Mouse (Mus musculus) cerebellum, postnatal 25 days (tissue): ENCODE results near the gene Olfr559.

Source experiments
- DNase-seq, 2 experiments: peaks; one replicate each; pipeline ENCODE4 v3.0.0; 2021; ENCODE audit warnings: mixed read lengths in 2 of 2

Olfr559 gene

GRCm38 (mm10) chr7:102727391-102727790, at the start of gene Olfr559:
TSS of gene Olfr559 (minus strand) at chr7:102727491.
- DNase-seq: no peak

DNA sequence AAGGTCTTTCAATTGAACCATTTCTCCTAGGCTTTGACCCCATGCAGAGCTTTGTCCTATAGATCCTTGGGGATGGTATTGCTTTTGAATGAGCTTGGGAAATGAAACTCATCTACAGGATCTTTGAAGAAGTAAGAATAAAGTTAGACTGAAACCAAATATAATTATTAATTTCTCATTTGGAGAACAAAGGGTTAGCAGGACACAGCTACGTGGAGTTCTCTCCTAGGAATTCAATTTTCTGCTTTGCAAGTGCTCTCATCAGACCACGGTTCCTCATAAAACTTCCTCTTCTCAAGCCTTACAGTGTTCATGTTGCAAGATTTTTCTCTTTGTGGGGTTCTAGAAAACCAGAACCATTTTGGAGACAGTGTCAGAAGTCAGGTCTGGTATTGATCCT, 43.6 kb upstream of the Olfr559 start, which contains the start of gene Olfr561:
Olfr561 (plus strand) TSS at position 301 of the 400 bp plus-strand sequence.
- no peak for DNase-seq

DNA sequence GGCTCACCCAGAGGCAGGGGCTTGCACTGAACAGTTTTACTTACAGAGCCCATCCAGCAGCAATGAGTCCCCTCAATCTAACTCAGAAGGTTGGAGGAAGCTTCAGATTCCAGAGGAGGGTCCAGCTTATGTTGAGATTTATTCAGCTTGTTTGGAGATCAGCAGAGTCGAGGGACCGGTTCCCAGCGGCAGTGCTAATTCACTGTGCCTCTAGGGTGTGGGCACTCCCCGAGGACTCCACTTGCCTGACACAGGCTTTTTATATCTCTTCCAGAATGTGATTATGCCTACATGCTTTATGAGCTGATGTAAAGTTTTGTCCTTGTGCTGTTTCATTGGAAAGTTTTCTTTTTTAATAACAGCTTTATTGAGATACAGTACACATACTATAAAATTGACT, 32.0 kb upstream of the Olfr559 start, which contains the start of the genes Olfr560 and Olfr78:
Olfr560 (minus strand) TSS at position 101 of the 400 bp plus-strand sequence.
Olfr78 (minus strand) TSS at position 206 of the 400 bp plus-strand sequence.
- DNase-seq: no peak

DNA sequence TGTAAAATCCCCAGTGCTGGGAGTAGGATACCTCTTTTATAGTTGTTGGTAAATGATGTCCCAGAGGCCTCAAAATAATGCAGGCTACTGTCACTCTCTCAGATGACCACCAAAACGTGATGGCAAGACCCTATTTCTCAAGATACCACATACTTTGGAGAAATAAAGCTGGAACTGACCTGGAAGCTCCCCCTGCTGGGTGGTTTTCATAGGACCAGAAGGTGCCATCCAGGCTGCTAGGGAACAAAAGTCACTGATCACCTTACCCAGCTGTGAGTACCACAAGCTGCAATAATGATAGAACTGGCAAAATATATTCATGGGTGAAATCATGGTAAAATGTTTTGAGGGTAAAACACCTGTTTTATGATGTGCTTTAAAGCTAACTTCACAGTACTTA, 24.8 kb upstream of the Olfr559 start:
- peak in 1 of 2 experiments; percentile 2 for DNase-seq

DNA sequence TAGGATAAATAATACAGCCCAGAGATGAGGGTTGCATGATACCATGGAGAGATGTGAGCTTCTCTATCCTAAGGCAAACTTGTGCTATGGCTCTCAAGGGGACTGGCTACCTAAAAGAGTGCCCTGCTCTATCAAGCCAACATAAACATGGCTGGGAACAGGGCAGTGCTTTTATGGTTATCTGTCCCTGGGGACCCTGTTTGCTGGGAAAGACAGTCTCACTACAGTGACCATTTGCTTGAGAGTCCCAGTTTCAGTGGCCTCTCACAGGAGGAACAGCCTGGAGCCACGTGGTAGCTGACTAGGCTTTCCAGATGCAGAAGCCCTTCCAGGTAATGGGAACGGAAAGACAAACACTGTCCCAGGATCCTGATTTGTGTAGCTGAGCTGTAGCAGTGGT, 10.4 kb upstream of the Olfr559 start:
- no peak for DNase-seq

DNA sequence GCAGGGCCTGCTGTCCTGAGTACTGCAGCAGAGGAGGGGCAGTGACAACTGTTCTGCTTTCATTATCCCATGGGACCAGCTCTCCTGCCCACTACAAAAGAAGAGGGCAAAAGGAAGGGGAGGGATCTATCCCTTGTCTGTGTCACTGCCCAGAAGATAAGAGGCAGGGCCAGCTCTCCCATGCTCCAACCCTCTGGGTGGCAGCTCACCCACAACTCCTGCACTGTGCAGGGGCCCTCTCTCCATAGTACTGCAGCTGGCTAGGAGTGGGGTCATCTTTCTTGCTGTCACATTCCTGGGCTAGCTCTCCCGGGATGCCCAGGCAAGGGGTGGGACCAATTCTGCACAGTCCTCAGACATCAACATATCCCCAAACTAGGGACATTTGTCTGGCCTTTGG, 6.5 kb upstream of the Olfr559 start:
- no peak for DNase-seq

DNA sequence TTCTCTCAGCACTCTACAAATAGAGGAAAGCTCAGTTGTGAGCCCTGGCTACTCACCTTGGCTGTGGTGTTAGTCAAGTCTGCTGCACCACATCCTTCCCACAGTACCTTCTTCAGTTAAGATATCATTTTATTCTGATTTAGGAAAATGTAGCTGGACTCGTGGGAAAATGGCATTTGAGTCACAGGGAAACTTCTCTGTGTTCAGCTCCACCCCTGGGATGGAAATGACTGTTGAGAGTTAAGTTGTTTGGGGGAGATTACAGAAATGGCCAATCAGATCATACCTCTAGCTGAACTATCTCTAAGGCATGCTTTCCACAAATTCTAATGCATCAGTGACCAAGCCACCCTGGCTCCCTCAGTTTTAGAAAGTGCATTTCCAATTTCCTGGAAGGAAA, 8.3 kb downstream of the Olfr559 start, which contains the start of gene Olfr33:
Olfr33 (minus strand) TSS at position 101 of the 400 bp plus-strand sequence.
- DNase-seq: no peak

DNA sequence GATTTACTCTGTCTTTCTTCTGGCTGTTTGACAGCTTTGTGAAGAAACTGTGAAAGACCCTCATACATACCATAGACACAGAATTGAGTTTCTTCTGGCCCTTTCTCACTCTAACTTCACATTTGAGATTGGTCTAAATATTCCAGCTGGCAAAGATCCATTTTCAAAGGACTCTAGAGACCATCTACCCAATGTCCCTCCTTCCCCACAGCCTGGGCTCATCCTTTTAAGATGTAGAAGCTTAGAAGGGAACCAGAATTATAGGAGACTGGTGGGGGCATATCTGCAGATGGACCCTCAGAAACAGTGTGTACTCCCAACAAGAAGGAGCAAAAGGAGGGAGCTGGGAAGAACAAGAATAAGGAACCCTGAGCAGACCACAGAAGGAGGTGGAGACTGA, 25.4 kb downstream of the Olfr559 start, which contains the start of gene Olfr558:
Olfr558 (plus strand) TSS at position 301 of the 400 bp plus-strand sequence.
- DNase-seq: no peak

DNA sequence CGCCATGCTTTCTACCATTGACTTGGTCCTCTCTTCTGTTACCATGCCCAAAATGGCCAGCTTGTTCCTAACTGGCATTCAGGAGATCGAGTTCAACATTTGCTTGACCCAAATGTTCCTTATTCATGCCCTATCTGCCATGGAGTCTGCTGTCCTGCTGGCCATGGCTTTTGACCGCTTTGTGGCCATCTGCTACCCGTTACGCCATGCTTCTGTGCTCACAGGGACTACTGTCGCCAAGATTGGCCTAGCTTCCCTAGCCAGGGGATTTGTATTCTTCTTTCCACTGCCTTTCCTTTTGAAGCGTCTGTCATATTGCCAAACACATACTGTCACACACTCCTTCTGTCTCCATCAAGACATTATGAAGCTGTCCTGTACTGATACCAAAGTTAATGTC, 28.8 kb downstream of the Olfr559 start:
- DNase-seq: peak; percentile 29 to 54

DNA sequence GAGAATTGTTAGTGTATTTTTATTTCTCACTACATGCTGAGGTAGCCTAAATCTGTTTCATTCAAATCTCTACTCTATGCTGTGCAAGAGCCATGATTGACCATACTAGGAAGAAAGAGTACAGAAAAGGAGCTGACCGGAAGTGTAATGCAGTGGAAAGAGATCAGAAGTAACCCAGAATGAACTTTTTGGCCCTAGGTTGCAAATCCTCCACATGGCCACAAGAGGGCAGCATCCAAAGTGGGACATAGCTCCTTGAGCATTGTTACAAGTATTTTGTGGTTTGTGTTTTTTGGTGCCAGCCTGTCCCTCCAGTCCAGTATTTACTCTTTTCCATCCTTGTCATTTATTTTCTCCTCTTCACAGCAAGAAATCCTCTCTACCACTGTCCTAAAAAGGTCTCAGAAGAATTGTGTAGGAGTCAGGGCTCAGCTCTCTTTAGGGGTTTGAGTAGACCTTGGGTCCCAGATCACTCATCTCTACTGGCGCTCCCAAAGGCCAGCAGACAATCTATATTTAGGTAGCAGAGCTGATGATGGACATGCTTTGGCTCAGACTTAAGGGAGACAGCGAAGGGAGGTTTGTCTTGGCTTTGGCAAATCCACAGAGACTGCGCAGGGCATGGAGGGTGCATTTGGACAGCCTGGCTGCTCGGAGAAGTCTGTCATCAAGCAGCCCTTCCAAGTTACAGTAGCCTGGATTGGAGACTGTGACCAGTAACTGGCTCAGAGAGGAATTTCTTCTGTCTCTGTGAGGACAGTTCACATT, 31.7 kb downstream of the Olfr559 start, which contains the start of gene Olfr557:
Olfr557 (plus strand) TSS at position 553 of the 768 bp plus-strand sequence.
- peak; percentile 12 to 45 for DNase-seq

DNA sequence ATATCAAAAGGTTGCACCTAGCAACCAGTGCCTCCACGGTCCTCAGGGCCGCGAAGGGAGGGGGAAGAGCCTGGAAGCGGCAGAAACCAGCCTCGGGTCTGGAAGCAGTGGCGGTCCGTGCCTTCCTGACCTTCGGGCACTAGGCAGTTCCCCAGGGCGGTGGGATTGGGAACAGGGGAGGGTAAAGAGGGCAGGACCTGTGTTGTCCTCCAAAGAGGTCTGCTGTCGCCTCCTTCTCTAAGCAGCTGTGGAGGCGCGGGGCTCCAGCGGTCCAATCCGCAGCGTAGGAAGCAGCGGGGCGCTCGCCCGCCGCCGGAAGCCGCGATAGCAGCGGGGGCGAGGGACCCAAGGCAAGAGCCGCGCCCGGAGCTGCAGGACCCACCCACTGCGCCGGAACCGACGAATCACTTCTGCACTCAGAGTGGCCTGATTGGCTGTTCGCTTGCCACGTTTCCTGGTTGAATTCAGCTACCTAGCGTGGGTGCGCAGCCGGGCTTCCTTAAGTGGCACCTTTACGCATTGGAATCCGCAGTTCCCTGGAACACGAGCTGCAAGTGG, 40.3 kb downstream of the Olfr559 start, which contains the start of gene Trim68:
Trim68 (minus strand) TSS at position 384 of the 558 bp plus-strand sequence.
- DNase-seq: peak; percentile 74 to 87

DNA sequence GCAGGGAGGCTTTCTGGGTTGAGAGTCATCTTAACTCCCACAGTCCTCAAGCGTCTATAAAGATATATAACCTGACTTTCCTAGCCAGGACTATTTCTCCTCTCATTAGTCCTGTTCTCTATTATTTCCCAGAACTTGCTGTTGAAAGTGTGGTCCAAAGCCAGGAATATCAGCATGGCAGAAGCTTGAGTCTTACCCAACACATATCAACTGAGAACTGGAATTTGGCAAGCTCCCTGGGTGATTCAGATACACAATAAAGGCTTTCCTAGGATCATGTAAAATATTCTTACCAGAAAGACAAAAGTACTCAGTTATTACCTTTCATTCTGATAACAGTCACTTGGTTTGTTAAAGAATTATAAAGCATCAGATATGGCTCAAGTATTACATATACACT, 45.4 kb downstream of the Olfr559 start:
- DNase-seq: no peak

DNA sequence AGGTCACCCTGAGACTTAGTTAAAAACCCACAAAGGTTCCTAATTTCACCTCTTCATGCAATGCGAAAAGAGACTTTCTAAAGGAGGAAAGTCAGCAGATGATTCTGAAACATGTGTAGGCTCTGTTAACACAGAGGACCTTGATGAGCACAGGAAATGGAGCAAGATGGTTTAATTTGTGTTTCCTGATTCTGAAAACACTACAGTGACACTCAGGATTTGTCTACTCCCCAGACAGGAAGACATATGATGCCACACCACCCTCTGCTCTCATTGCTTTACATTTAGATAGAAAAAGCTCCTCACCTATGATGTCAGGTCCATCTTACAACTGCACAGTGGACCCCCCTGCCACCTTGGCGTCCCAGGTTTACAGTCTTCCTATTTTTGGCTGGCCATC, 51.1 kb downstream of the Olfr559 start:
- DNase-seq: no peak
